Mouse (Mus musculus): ENCODE results near the gene Slc4a10.

GRCm38 (mm10) chr2:62048116-62048515, 1.9 kb downstream of the Slc4a10 start:
- TF ChIP-seq POLR2A (IDR thresholded peaks at IDR 0.05; ENCODE audit: low read depth, low read length) (no peak), CTCF (IDR thresholded peaks at IDR 0.05; ENCODE audit: extremely low read depth, insufficient read length, insufficient replicate concordance, low read depth, low read length) (no peak)

Measured in small intestine, adult 2 months (tissue).